Mouse (Mus musculus): Measurements from ENCODE around the gene Drap1.

The Drap1 gene

GRCm38 (mm10) chr19:5384715-5385114, 40.1 kb downstream of the Drap1 start:
- DNase-seq (ENCODE audit: low read depth, low spot score), result no peak

GRCm38 (mm10) chr19:5383326-5383725, 41.5 kb downstream of the Drap1 start:
- DNase-seq (ENCODE audit: low read depth, low spot score), result no peak

- DNase-seq (ENCODE audit: low read depth, low spot score), result peak; percentile 76
Measured at GRCm38 (mm10) chr19:5377446-5377845, 47.3 kb downstream of the Drap1 start.

- DNase-seq (ENCODE audit: low read depth, low spot score), result no peak
Measured at GRCm38 (mm10) chr19:5374748-5375147, 50.0 kb downstream of the Drap1 start.

- no peak for DNase-seq (ENCODE audit: low read depth, low spot score)
Measured at GRCm38 (mm10) chr19:5374177-5374576, 50.6 kb downstream of the Drap1 start.
